Comparison of ENCODE assay signal across 22 mouse cellular contexts in the genomic region with DNA sequence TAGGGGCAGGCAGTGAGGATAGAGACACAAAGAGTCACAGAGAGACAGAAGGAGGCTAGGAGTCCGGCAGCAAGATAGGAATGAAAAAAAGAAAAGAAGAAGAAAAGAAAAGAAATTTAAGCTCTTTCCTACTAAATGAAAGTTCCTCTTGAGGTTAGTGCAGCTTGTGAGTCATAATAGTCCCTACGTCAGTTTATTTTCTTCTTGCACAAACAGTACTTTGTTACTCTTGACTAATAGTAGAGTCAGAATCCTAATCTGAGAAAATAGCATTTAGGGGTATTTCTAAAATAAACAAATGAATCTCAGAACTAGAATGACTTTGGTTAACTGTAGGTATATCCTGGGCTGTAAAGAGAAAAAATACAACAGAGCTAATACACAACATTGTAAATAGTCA.
"Had no signal": no experiment of that assay in that cellular context is flagged by ENCODE, and none has a peak within 500 bp of the region (broad histone marks: within the 10 kb centered on the region; RNA-seq: fewer than 3 reads in every experiment).

No protein-coding gene starts in this region.

- H3K27ac ChIP-seq: kidney, postnatal 0 days; layer of hippocampus, adult 2 months; left cerebral cortex, adult 2 months; liver, embryonic 14.5 days; macrophage; neural tube, embryonic 12.5 days; neural tube, embryonic 15.5 days; stomach, embryonic 15.5 days had no signal

- H3K27me3 ChIP-seq: neural tube, embryonic 12.5 days; neural tube, embryonic 15.5 days; stomach, embryonic 15.5 days had no signal

- DNase-seq: kidney, adult 2 months; kidney, postnatal 25 days; layer of hippocampus, adult 9-11 months; liver, postnatal 0 days; lung, embryonic 14.5 days; right cerebral cortex, adult 18-20 months; right cerebral cortex, postnatal 14 days; spleen, adult 18-20 months; thymus, postnatal 25 days had no signal

- ATAC-seq: intestine, postnatal 0 days; liver, postnatal 0 days; lung, postnatal 0 days; midbrain, embryonic 16.5 days had no signal

- H3K9me3 ChIP-seq: neural tube, embryonic 12.5 days; neural tube, embryonic 15.5 days; stomach, embryonic 15.5 days had no signal

- H3K36me3 ChIP-seq: neural tube, embryonic 12.5 days; neural tube, embryonic 15.5 days; stomach, embryonic 15.5 days had no signal

- H3K4me3 ChIP-seq: layer of hippocampus, adult 2 months; left cerebral cortex, adult 2 months; neural tube, embryonic 12.5 days; neural tube, embryonic 15.5 days; stomach, embryonic 15.5 days had no signal

- H3K4me2 ChIP-seq: liver, embryonic 11.5 days; lung, embryonic 14.5 days; midbrain, embryonic 11.5 days; neural tube, embryonic 12.5 days; neural tube, embryonic 15.5 days; stomach, embryonic 15.5 days had no signal

- H3K4me1 ChIP-seq: neural tube, embryonic 12.5 days; neural tube, embryonic 15.5 days; stomach, embryonic 15.5 days had no signal

- H3K9ac ChIP-seq: liver, embryonic 14.5 days; liver, postnatal 0 days; lung, embryonic 14.5 days; neural tube, embryonic 12.5 days; neural tube, embryonic 15.5 days; stomach, embryonic 15.5 days had no signal
